Mouse (Mus musculus): ENCODE results near the gene Slc2a1.

DNA sequence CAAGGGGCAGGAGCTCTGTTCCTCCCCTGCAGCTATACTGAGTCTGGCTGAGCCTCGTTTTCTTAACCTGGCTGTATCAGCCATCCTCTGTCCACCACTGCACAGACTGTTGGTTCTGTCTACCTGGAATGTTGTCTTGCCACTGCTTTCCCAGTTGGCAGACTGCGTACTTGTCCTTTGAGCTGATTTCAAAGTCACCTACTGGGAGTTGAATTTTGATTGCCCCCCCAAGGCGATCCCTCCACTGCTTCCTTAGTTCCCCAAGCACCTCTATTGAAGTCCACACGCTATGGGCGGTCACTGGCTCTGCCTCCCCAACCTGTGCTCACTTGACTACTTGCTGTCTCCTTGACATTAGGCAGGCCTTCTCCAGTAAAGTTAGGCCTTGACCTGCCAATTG lies 9.1 kb downstream of the Slc2a1 start:
- no peak for TF ChIP-seq CTCF (IDR thresholded peaks at IDR 0.05; ENCODE audit: low read depth)
- TF ChIP-seq EP300 (IDR thresholded peaks at IDR 0.05; ENCODE audit: low read depth): no peak

Data from heart, postnatal 0 days (tissue).